Mouse (Mus musculus): ENCODE measurements around the gene Pex14.

- no peak for TF ChIP-seq EP300 (optimal IDR thresholded peaks at IDR 0.05)
- TF ChIP-seq CTCF (IDR thresholded peaks at IDR 0.05; ENCODE audit: low read depth), result no peak
Measured at GRCm38 (mm10) chr4:149131021-149131752, 31.5 kb upstream of the Pex14 start.

Data from stomach, postnatal 0 days (tissue).